Mouse (Mus musculus): Measurements from ENCODE around the gene Tom1l1. TPM values are rescaled to one million over a fixed set of nuclear protein-coding genes. Genes with fewer than 3 reads are reported as not detected.

The Tom1l1 gene
- total RNA-seq, 2 experiments from 2014 or later, result 13.2 to 15.9 TPM

GRCm38 (mm10) chr11:90627751-90628150 lies 60.4 kb downstream of the Tom1l1 start:
- TF ChIP-seq CTCF (IDR thresholded peaks at IDR 0.05), result no peak
- Histone ChIP-seq H3K27ac (no peak overlapping the region), H3K4me3 (no peak overlapping the region)
- intact Hi-C loops (cut with DNase I), result no loop called here
- DNase-seq, result no peak

GRCm38 (mm10) chr11:90625174-90625573 lies 63.0 kb downstream of the Tom1l1 start:
- no peak for DNase-seq
- no peak overlapping the region for H3K4me3 ChIP-seq
- TF ChIP-seq CTCF (IDR thresholded peaks at IDR 0.05), result no peak
- intact Hi-C loops (cut with DNase I), result no loop called here
- H3K27ac ChIP-seq, result no peak overlapping the region

GRCm38 (mm10) chr11:90623477-90623876 lies 64.7 kb downstream of the Tom1l1 start:
- H3K4me3 ChIP-seq, result no peak overlapping the region
- DNase-seq, result no peak
- TF ChIP-seq CTCF (IDR thresholded peaks at IDR 0.05), result peak; percentile 69
- H3K27ac ChIP-seq, result no peak overlapping the region
- intact Hi-C loops (cut with DNase I), result loop anchor here (5.0 kb wide), 1 partner anchor 306 kb away; no protein-coding TSS in a partner anchor

- Histone ChIP-seq H3K4me3 (no peak overlapping the region), H3K27ac (no peak overlapping the region)
- DNase-seq, result no peak
- intact Hi-C loops (cut with DNase I), result loop anchor here (5.0 kb wide), 1 partner anchor 305 kb away; no protein-coding TSS in a partner anchor
- TF ChIP-seq CTCF (IDR thresholded peaks at IDR 0.05), result no peak
Observed at GRCm38 (mm10) chr11:90622500-90622899, 65.7 kb downstream of the Tom1l1 start.

GRCm38 (mm10) chr11:90622044-90622443 lies 66.1 kb downstream of the Tom1l1 start:
- no peak for TF ChIP-seq CTCF (IDR thresholded peaks at IDR 0.05)
- Histone ChIP-seq H3K27ac (no peak overlapping the region), H3K4me3 (no peak overlapping the region)
- no peak for DNase-seq
- intact Hi-C loops (cut with DNase I), result loop anchor here (5.0 kb wide), 1 partner anchor 305 kb away; no protein-coding TSS in a partner anchor

GRCm38 (mm10) chr11:90616431-90616830 lies 71.7 kb downstream of the Tom1l1 start:
- DNase-seq, result no peak
- H3K4me3 ChIP-seq, result no peak overlapping the region
- peak; percentile 68 for TF ChIP-seq CTCF (IDR thresholded peaks at IDR 0.05)
- no peak overlapping the region for H3K27ac ChIP-seq
- intact Hi-C loops (cut with DNase I), result loop anchor here (2.0 to 10.0 kb wide), 3 partner anchors 309 to 622 kb away; no protein-coding TSS in a partner anchor

- intact Hi-C loops (cut with DNase I), result loop anchor here (5.0 to 10.0 kb wide), 2 partner anchors 307 to 620 kb away; no protein-coding TSS in a partner anchor
- TF ChIP-seq CTCF (IDR thresholded peaks at IDR 0.05), result no peak
- Histone ChIP-seq H3K4me3 (no peak overlapping the region), H3K27ac (no peak overlapping the region)
- DNase-seq, result no peak
Observed at GRCm38 (mm10) chr11:90614743-90615142, 73.4 kb downstream of the Tom1l1 start.

- DNase-seq, result no peak
- Histone ChIP-seq H3K27ac (no peak overlapping the region), H3K4me3 (no peak overlapping the region)
- TF ChIP-seq CTCF (IDR thresholded peaks at IDR 0.05), result no peak
- intact Hi-C loops (cut with DNase I), result loop anchor here (10.0 kb wide), 1 partner anchor 617 kb away; no protein-coding TSS in a partner anchor
Observed at GRCm38 (mm10) chr11:90612118-90612517, 76.0 kb downstream of the Tom1l1 start.

- no peak for DNase-seq
- no peak overlapping the region for H3K4me3 ChIP-seq
- no peak for TF ChIP-seq CTCF (IDR thresholded peaks at IDR 0.05)
- intact Hi-C loops (cut with DNase I), result no loop called here
- no peak overlapping the region for H3K27ac ChIP-seq
Observed at GRCm38 (mm10) chr11:90603066-90603465, 85.1 kb downstream of the Tom1l1 start.

- no peak for TF ChIP-seq CTCF (IDR thresholded peaks at IDR 0.05)
- H3K27ac ChIP-seq, result no peak overlapping the region
- no peak for DNase-seq
- no peak overlapping the region for H3K4me3 ChIP-seq
- intact Hi-C loops (cut with DNase I), result no loop called here
Observed at GRCm38 (mm10) chr11:90595826-90596225, 92.3 kb downstream of the Tom1l1 start.

Other genes with a start within 250 kb of the Tom1l1 start
- gene Stxbp4, start 50.3 kb downstream of the Tom1l1 start, total RNA-seq (2021), result 10 to 100 TPM; 14.8 to 16.8 TPM
- 10 to 100 TPM; 20.1 to 27.9 TPM for gene Cox11, start 50.2 kb downstream of the Tom1l1 start, total RNA-seq (2021)

All from gastrocnemius, adult 2 months (tissue).